Mouse (Mus musculus) limb, embryonic 12.5 days (tissue): ENCODE results near the gene Tenm2. TPM values are rescaled to one million over a fixed set of nuclear protein-coding genes. Genes with fewer than 3 reads are reported as not detected.

Experiments used
- ATAC-seq: fragments of 200-750 bp; cut with Nextera tagmentation; 2 replicates; pipeline ENCODE4 v1.8.0; 2017; ENCODE audit warnings: low read depth, moderate TSS enrichment; ENCODE audit not compliant: insufficient number of reproducible peaks, insufficient read depth, low FRiP score, low TSS enrichment
- H3K27ac ChIP-seq: fragments of 300-500 bp; sonication (generic); 2 replicates; pipeline ENCODE4 v1.5.1; 2016; ENCODE audit warnings: mild to moderate bottlenecking, moderate library complexity
- H3K27me3 ChIP-seq: fragments of 300-500 bp; sonication (generic); 2 replicates; pipeline ENCODE4 v1.6.1; 2016; ENCODE audit warnings: mild to moderate bottlenecking, moderate library complexity
- H3K36me3 ChIP-seq: fragments of 300-500 bp; sonication (generic); 2 replicates; pipeline ENCODE4 v1.6.1; 2016; ENCODE audit warnings: mild to moderate bottlenecking, moderate library complexity
- H3K4me1 ChIP-seq: fragments of 300-500 bp; sonication (generic); replicated peaks from 2 replicates; pipeline ENCODE4 v1.6.1; 2016
- H3K4me2 ChIP-seq: fragments of 300-500 bp; sonication (generic); 2 replicates; pipeline ENCODE4 v1.6.1; 2016; ENCODE audit warnings: mild to moderate bottlenecking, moderate library complexity
- H3K4me3 ChIP-seq: fragments of 300-500 bp; sonication (generic); replicated peaks from 2 replicates; pipeline ENCODE4 v1.5.1; 2016; ENCODE audit warnings: mild to moderate bottlenecking
- H3K9ac ChIP-seq: fragments of 300-500 bp; sonication (generic); replicated peaks from 2 replicates; pipeline ENCODE4 v1.6.1; 2016; ENCODE audit warnings: mild to moderate bottlenecking, moderate library complexity
- H3K9me3 ChIP-seq: fragments of 300-500 bp; sonication (generic); 2 replicates; pipeline ENCODE4 v1.6.1; 2016; ENCODE audit warnings: mild to moderate bottlenecking, moderate library complexity
- WGBS: fragments of 180-500 bp; shearing (Covaris S2); methylation state at CpG from one replicate; pipeline ENCODE4 v1.1.7; 2016; 5-methylcytosine and 5-hydroxymethylcytosine counted together
- polyA plus RNA-seq: library from polyadenylated mRNA; unstranded; fragments of >200 nt; fragmentation: Nextera tagmentation; extraction: Ambion mirVana; gene quantifications from 2 replicates; pipeline ENCODE4 v1.2.1, GENCODE M21; 2016

Gene Tenm2
- polyA plus RNA-seq, 1 experiment from 2014 or later = 0.94 TPM

GRCm38 (mm10) chr11:36694810-36695209, 541.0 kb downstream of the Tenm2 start:
- Histone ChIP-seq H3K4me2 (no peak overlapping the region), H3K36me3 (no peaks in the 10 kb centered on the region), H3K27ac (no peak overlapping the region), H3K27me3 (no peaks in the 10 kb centered on the region), H3K9me3 (no peaks in the 10 kb centered on the region), H3K9ac (no peak overlapping the region), H3K4me3 (no peak overlapping the region), H3K4me1 (0 out of 2 replicates have a peak, but pooled peaks cover 6% of the 10 kb centered on the region)
- 64% methylated on average over 8 of the region's 8 CpGs for WGBS
- no peak for ATAC-seq

DNA sequence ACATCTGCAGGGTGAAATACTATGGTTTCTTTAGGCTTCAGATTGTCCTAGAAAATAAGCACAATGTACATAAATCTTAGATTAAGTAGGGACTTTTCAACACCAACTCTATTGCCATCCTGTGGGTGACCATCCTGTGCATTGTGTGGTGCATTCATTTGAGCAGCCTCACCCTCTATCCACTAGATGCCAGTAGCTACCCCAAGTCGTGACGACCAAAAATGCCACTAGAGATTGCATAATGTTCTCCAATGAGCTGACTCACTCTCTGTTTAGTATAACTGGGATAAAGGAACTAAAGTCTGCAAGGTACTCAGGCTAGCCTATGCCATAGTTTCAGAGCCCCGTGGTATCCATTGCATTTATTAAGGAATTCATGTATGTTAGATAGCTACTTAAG, 543.1 kb downstream of the Tenm2 start:
- no peaks in the 10 kb centered on the region for H3K36me3 ChIP-seq
- H3K27me3 ChIP-seq = no peaks in the 10 kb centered on the region
- H3K27ac ChIP-seq = no peak overlapping the region
- no peaks in the 10 kb centered on the region for H3K9me3 ChIP-seq
- 0 out of 2 replicates have a peak, but pooled peaks cover 6% of the 10 kb centered on the region for H3K4me1 ChIP-seq
- no peak overlapping the region for H3K9ac ChIP-seq
- ATAC-seq = no peak
- 85% methylated on average over 3 of the region's 3 CpGs for WGBS
- H3K4me2 ChIP-seq = no peak overlapping the region
- no peak overlapping the region for H3K4me3 ChIP-seq

- no peak for ATAC-seq
These were observed 544.9 kb downstream of the Tenm2 start for GRCm38 (mm10) chr11:36690826-36691225.

DNA sequence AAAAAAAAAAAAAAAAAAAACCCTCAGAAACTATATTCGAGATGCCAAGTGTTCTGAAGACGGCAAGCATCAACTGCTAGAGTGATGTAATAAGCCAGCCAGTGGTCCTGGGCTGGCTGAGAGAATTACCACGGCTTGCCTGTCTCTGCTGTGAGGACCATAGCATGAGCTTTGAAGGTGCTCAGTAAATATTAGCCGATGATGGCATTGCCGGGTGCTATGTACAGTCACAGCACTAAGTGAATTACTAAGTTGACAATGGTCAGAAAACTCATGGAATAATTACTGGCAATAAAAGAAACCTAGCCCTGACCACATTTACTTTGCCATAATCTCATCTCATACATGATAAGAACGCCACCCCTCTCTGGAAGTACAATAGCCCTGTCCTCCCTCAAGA, 549.5 kb downstream of the Tenm2 start:
- ATAC-seq = no peak
- Histone ChIP-seq H3K27me3 (no peaks in the 10 kb centered on the region), H3K9ac (no peak overlapping the region), H3K4me2 (no peak overlapping the region), H3K4me1 (peaks cover 2% of the 10 kb centered on the region; the same call in 1 of the 2 replicates), H3K9me3 (no peaks in the 10 kb centered on the region), H3K36me3 (no peaks in the 10 kb centered on the region), H3K4me3 (no peak overlapping the region), H3K27ac (no peak overlapping the region)
- WGBS = 81% methylated on average over 6 of the region's 6 CpGs

More at GRCm38 (mm10) chr11:36690826-36691225, 544.9 kb downstream of the Tenm2 start:
- Histone ChIP-seq H3K4me3 (no peak overlapping the region), H3K9me3 (no peaks in the 10 kb centered on the region), H3K4me2 (no peak overlapping the region), H3K27ac (no peak overlapping the region), H3K9ac (no peak overlapping the region), H3K4me1 (0 out of 2 replicates have a peak, but pooled peaks cover 6% of the 10 kb centered on the region), H3K36me3 (no peaks in the 10 kb centered on the region), H3K27me3 (no peaks in the 10 kb centered on the region)
- WGBS = 77% methylated on average over 6 of the region's 6 CpGs

DNA sequence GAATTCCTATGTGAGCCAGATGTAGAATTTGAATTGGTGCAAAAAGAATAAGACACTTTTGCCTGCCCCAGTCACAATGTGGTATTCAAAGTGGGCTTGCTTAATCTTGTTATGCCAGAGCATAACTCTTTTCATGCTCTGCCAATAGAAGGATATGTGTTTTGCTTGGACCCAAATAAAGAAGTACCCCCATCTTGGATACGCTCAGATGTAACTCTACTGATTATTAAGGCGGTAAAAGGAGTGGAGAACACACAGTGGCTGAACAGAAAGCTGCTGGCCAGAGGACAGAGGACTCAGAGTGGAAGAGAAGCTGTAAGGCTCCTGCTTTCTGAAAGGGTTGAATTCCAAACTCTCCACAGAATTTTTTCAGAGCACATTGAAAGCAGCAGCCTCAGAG, 556.4 kb downstream of the Tenm2 start:
- Histone ChIP-seq H3K4me3 (no peak overlapping the region), H3K9ac (no peak overlapping the region), H3K36me3 (no peaks in the 10 kb centered on the region), H3K27ac (no peak overlapping the region), H3K9me3 (no peaks in the 10 kb centered on the region), H3K4me2 (no peak overlapping the region), H3K27me3 (peaks cover 10% of the 10 kb centered on the region; the same call in 1 of the 2 replicates), H3K4me1 (peaks cover 2% of the 10 kb centered on the region; the same call in 1 of the 2 replicates)
- WGBS = 96% methylated on average over 2 of the region's 2 CpGs
- ATAC-seq = no peak

DNA sequence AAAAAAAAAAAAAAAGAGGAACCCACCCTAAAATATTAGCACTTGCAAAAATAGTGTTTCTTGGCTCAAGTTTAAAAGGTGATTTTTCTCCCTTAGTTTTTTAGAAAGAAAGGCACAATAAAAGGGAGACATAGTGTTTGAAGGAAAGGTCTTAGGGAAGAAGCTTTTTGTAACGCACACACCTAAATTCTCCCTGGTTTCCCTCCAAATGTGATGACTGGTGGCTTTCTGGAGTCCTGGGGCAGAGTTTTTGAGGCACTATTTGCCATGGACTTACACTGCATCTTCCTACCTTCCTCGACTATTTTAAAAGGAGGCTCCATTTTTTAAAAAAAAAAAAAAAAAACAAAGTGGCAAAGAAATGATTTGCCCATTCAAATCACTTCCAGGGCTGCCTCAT, 557.2 kb downstream of the Tenm2 start:
- H3K4me2 ChIP-seq = peak overlapping the region; percentile 73
- no peak overlapping the region for H3K9ac ChIP-seq
- no peak overlapping the region for H3K27ac ChIP-seq
- H3K27me3 ChIP-seq = peaks cover 10% of the 10 kb centered on the region; the same call in 1 of the 2 replicates
- H3K36me3 ChIP-seq = no peaks in the 10 kb centered on the region
- ATAC-seq = no peak
- H3K9me3 ChIP-seq = no peaks in the 10 kb centered on the region
- no peak overlapping the region for H3K4me3 ChIP-seq
- H3K4me1 ChIP-seq = peaks cover 2% of the 10 kb centered on the region; the same call in 1 of the 2 replicates
- 46% methylated on average over 2 of the region's 2 CpGs for WGBS

GRCm38 (mm10) chr11:36678057-36678396, 557.7 kb downstream of the Tenm2 start:
- no peak for ATAC-seq
- Histone ChIP-seq H3K9me3 (no peaks in the 10 kb centered on the region), H3K9ac (peak overlapping the region; percentile 61), H3K4me1 (peaks cover 2% of the 10 kb centered on the region; the same call in 1 of the 2 replicates), H3K27ac (peak overlapping the region; percentile 91), H3K27me3 (peaks cover 10% of the 10 kb centered on the region; the same call in 1 of the 2 replicates), H3K4me3 (peak overlapping the region; percentile 46), H3K36me3 (no peaks in the 10 kb centered on the region), H3K4me2 (peak overlapping the region; percentile 73)
- WGBS = 17% methylated on average over 10 of the region's 10 CpGs

GRCm38 (mm10) chr11:36677321-36678056, 558.3 kb downstream of the Tenm2 start:
- H3K4me3 ChIP-seq = peak overlapping the region; percentile 46
- H3K9me3 ChIP-seq = no peaks in the 10 kb centered on the region
- no peaks in the 10 kb centered on the region for H3K36me3 ChIP-seq
- H3K4me2 ChIP-seq = peak overlapping the region; percentile 73
- peaks cover 2% of the 10 kb centered on the region; the same call in 1 of the 2 replicates for H3K4me1 ChIP-seq
- peak overlapping the region; percentile 91 for H3K27ac ChIP-seq
- H3K9ac ChIP-seq = peak overlapping the region; percentile 61
- H3K27me3 ChIP-seq = peaks cover 10% of the 10 kb centered on the region; the same call in 1 of the 2 replicates
- ATAC-seq = peak; percentile 95
- under 1% methylated on average over 23 of the region's 23 CpGs for WGBS

GRCm38 (mm10) chr11:36676446-36677284, 559.1 kb downstream of the Tenm2 start:
- 60% methylated on average over 16 of the region's 16 CpGs for WGBS
- H3K36me3 ChIP-seq = no peaks in the 10 kb centered on the region
- H3K27me3 ChIP-seq = peaks cover 10% of the 10 kb centered on the region; the same call in 1 of the 2 replicates
- H3K9ac ChIP-seq = no peak overlapping the region
- peak overlapping the region; percentile 46 for H3K4me3 ChIP-seq
- H3K4me1 ChIP-seq = peaks cover under 1% of the 10 kb centered on the region; the same call in 1 of the 2 replicates
- no peaks in the 10 kb centered on the region for H3K9me3 ChIP-seq
- ATAC-seq = no peak
- H3K27ac ChIP-seq = no peak overlapping the region
- peak overlapping the region; percentile 73 for H3K4me2 ChIP-seq

GRCm38 (mm10) chr11:36674902-36675422, 560.8 kb downstream of the Tenm2 start:
- Histone ChIP-seq H3K4me1 (no peaks in the 10 kb centered on the region), H3K27me3 (peaks cover 5% of the 10 kb centered on the region; the same call in 1 of the 2 replicates), H3K9ac (no peak overlapping the region), H3K9me3 (no peaks in the 10 kb centered on the region), H3K27ac (no peak overlapping the region), H3K4me2 (no peak overlapping the region), H3K36me3 (no peaks in the 10 kb centered on the region), H3K4me3 (no peak overlapping the region)
- ATAC-seq = no peak
- 84% methylated on average over 4 of the region's 4 CpGs for WGBS

- no peak overlapping the region for H3K27ac ChIP-seq
- no peak overlapping the region for H3K4me2 ChIP-seq
- WGBS = 68% methylated on average over 5 of the region's 5 CpGs
- H3K9ac ChIP-seq = no peak overlapping the region
- H3K27me3 ChIP-seq = peaks cover 5% of the 10 kb centered on the region; the same call in 1 of the 2 replicates
- H3K36me3 ChIP-seq = no peaks in the 10 kb centered on the region
- no peak overlapping the region for H3K4me3 ChIP-seq
- ATAC-seq = no peak
- no peaks in the 10 kb centered on the region for H3K9me3 ChIP-seq
- no peaks in the 10 kb centered on the region for H3K4me1 ChIP-seq
These were observed 561.6 kb downstream of the Tenm2 start for GRCm38 (mm10) chr11:36674141-36674540.
